Mouse (Mus musculus): Measurements from ENCODE around the gene Sept1.

Gene Sept1

DNA sequence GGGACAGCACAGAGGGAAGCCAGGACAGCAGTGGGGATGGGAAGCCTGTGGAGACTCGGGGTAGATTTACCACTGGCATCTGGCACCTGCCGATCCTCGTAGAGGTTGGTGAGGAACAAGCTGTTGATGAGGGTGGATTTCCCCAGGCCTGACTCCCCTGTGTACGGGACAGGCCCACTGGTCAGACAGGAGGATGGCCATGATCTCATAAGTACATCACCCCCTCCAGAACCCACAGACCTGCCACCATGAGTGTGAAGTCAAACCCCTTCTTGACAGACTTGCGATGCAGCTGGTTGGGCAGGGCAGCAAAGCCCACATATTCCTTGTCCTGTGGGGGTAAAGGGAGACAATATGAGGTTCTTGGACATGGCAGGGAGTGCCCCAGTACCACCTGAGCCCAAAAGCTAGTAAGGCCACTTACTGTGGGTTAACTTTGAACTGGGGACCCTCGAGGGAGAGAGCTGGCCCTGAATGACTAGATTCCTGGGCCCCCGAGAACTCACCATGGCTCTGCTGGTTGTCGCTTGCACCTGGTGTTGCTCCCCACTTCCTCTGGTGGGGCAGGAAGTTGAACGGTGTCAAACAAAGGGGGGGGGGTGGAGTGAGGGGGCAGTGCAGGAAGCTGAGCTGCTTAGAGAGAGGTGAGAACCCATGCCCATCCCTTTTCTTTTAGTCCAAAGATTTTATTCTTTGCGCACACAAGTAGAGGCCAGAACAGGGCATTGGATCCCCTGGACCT is 14.9 kb downstream of the Sept1 start:
- peak; percentile 77 for DNase-seq

DNA sequence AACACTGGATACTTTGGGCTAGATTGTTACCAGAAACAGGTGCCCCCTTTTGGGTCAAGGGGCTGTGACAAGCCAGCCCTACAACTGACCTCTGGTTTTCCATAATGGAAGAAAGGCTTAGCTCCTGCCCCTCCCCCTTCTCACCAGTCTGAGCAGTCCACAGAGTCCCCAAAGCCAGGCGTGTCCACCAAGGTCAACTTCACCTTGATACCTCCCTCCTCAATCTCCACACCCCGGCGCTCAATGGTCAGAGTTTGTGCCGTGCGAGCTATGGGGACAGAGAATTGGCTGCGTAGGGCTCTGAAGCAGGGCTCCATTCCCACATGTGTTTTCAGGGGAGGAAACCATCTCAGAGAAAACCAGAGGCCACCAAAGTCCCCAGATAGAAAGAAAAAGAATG is 15.5 kb downstream of the Sept1 start:
- peak; percentile 81 for DNase-seq

DNA sequence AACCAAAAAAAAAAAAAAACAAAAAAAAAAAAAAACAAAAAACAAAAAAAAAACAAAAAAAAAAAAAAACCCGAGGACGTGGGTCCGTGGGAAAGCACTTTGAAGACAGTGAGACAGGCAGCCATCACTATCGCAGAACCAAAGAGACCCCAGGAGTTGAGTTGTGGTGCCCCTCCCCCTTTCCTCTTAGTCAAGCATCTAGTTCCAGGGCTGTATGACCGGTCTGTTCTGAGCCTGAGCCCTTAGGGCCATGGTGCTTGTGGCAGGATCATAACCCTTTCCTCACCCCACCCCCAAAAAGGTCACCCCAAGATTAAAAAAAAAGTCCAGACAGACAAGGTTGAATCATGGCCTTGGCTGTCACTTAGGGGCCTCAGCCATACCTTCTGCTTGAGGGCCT is 16.6 kb downstream of the Sept1 start:
- DNase-seq: no peak

DNA sequence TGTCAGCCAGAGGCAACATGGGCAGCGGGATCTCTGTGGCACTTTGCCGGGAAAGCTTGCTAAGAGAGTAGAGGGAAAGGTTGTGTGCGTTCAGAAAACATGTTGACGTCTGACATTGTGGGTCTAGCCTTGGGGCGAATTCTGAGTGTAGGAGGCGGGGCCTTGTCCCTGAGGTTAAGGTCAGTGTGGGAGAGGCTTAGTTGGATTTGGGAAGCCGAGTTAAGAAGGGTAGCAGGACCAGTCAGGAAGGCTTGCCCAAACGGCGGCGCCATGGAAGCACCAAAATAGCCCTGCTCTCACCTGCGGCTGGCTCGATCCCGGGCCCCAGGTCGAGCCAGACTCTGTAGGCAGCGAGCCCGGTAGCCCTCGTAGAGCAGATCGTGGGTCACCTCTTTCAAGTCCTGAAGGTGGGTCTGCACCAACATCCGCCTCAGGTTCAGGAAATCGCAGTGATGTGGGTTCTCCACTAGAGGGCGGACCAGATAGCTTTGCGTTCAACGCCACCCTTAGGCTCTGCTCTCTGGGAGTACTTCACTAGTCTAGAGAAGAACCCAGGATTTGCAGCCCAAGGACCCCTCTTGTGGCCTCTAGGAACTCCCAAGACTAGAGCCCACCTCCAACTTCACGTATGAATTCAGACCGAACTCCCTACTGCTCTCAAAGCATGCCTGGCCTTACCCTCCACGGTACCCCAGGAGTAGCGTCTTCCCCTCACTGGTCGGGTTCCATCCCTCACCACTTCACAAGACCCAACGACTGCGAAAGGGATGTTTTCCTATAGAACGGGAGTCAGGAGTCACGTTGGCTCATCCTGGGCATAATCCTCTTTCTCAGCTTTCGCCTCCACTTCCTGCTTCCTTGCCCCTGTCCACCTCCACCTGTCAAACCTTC is 17.7 kb downstream of the Sept1 start:
- DNase-seq: peak; percentile 96

DNA sequence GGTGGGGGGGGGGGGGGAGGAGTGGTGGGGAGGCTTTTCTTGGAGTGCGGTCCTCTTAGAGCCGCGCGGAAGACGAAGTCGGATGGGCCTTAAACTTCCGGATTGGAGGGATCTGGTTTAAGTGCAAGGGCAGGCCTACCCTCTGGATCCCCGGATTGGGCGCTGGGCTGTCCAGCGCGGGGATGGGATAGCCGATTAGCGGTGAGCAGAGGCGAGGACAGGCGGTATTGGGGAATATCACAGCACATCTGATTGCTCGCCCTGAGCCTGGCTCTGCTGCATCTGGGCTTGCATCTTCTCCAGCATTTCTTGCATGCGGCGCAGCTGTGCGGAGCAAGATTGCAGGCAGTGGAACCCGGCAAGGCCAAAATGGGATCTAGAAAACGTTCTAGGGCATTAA is 18.4 kb downstream of the Sept1 start:
- DNase-seq: peak; percentile 94

DNA sequence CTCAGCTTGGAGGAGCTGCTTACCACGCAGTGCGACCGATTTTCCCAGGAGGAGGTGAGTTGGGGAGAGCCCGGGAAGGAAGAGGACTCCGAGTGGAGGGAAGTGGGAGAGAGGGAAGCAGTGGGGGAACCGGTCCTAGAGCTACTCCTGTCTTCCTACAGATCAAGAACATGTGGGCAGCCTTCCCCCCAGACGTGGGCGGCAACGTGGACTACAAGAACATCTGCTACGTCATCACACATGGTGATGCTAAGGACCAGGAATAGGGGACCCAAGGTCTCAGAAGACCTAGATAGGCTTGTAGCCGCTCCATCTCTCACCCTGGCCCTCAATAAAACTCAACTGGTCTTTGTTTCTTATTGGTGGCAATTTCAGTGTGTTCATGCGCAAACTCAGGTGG is 19.0 kb downstream of the Sept1 start:
- no peak for DNase-seq

DNA sequence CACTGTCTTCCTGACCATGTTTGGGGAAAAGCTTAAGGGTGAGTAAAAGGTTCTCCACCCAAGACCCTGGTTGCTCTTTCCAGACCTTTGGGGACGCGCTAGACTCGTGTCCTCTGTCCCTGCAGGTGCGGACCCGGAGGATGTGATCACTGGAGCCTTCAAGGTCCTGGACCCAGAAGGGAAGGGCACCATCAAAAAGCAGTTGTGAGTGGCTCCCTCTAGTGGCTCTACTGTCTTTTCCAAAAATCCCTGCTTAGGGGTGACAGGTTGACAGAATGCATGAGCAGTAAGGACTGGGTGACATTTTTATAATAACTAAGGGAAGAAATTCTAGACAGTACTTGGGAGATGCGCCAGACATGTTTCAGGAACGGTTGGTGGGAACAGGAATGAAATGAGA is 19.4 kb downstream of the Sept1 start:
- no peak for DNase-seq

DNA sequence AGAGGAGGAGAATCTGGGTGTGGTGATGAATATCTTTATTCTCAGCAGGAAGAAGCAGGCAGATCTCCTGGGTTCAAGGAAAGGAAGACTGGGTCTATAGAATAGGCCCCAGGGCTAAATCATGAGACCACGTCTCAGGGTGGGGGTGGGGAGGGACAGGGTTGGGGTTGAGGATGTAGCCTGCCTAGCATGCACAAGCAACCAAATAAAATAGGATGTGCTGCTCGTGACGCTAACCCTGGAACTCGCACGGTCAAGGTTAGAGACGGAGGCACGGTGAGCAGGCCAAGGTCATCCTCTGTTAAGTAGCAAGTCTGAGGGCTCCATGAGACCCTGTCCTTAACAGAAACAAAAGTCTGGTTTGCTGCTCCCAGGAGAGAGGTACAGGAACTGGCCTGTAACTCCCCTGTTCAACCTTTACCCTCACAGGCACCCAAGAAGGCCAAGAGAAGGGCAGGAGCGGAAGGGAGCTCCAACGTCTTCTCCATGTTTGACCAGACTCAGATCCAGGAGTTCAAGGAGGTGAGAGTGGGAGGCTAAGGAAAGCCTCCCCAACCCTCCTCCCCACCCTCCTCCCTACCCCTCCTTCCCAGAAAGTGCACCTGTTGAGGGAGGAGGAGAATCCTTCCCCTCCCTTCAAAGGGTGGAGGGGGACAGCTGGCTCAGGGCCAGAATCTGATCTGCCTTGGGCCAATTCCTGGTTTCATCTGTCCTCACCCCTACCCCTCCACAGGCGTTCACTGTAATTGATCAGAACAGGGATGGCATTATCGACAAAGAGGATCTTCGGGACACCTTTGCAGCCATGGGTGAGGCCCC is 20.3 kb downstream of the Sept1 start:
- peak; percentile 89 for DNase-seq

DNA sequence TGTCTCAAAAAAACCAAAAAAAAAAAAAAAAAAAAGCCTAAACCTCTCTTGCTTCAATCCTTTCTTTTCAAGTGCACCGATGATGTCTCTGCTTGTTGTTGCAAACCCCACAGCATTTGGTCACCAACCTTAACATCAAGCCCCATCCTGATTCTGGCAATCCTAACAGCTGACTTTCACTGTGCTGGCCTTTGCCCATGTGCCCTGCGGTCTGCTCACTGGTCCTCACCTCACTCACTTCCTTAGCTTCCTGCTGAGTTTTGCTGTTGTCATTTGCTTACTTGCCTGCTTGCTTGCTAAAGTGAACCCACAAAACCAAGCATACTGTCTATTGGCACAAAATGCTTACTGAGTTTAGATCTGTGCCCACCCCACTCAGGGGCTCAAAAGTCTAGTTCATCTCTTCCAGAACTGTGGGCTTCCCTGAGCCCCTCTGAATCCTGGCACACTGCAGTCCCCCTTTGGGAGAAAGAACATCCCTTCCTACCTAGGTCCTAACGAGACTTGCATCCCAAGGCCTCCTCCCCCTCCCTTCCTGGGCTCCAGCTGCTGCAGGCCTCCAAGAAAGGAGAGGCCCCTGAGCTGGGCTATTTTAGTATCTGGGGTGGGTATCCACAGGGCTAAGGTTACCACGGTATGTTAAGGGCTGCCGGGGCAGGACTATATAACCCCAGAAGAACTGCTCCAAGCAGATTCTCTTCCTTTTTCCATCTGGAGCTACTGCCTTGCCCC is 21.8 kb downstream of the Sept1 start:
- DNase-seq: peak; percentile 84

DNA sequence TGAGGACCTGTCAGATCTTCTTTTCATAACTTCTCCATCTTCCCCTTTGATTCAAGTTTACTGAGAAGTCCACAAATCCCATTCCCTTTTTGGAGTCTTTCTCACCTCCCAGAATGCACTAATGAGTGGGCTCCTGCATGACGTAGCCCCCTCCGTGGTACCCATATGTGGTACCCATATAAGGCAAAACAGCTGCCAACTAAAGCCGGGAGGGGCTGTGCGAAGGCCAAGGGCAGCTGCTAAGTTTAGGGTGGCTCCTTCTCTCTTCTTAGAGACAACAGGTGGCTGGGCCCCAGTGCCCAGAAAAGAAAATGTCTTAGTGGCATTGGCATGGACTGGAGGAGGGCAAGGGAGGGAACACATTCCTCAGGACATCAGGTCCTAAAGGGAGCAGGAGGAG is 22.7 kb downstream of the Sept1 start:
- DNase-seq: peak; percentile 91

DNA sequence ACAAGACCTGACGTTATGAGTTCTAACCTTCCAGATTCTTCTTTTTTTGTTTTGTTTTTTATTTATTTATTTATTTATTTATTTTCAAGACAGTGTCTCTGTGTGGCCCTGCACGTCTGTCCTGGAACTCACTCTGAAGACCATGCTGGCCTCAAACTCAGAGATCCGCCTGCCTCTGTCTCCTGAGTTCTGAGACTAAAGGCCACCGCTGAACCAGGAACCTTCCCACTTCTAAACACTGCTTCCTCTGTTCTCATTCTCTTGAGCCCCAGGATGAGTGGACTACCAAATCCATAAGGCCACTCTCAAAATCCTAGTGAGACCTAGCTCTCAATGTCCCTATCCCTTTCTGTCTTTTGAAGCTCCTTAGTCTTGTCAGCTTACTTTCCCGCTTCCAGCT is 23.1 kb downstream of the Sept1 start:
- DNase-seq: peak; percentile 89

DNA sequence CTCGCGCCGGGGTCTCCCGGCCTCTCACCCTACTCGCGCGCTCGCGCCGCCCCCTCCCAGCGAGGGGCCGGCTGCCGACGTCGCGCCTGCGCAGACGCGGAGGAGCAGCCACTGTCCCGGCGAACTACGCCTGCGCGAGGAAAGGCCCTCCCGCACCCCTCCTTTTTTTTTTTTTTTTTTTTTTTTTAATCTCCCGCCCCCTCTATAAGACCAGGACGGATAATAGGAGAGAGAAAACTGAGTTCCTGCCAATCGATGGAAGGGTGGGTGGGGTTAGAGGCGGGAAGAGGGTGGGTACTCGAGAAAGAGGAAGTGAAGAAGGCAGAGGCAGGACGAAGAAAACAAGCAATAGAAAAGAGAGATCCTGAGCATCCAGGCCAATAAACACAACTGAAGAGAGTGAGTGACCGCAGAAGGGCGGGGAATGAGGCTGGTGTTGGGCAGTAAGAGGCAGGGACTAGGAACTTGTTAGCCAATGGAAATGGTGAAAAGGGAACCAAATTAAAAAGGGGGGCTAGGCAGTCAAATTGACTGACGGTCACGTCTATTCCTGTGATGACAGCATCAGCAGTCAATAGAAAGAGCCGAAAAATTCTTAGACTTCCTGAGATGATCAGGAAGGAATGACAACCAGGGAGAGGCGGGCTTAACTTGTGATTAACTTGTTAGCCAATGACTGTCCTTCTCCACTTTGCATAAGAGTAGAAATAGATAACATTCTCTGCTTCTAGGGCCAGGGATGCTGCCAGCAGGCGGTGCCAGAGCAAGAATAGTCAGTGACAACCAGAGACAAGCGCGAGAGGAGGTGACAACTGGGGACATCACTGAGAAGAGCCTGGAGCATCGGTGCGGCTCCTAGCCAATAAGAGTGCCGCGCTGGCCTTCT is 24.1 kb downstream of the Sept1 start, which contains the start of gene Mylpf:
TSS of gene Mylpf (plus strand) at position 338 of the 886 bp plus-strand sequence.
- peak; percentile 100 for DNase-seq

DNA sequence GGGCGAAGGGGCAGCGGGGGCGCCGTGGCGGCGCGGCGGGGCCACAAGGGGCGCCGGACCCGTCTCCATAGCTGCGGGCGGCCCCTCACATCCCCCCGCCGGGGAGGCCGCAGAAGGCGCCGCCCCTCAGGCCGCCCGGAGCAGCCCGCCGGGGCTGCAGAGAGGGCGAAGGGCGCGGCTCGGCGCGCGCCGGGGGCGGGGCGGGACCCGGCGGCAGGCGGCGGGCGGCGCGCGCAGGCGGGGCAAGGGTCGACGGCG is 24.7 kb downstream of the Sept1 start, which contains the start of gene Tbc1d10b:
TSS of gene Tbc1d10b (minus strand) at position 174 of the 258 bp plus-strand sequence.
- DNase-seq: no peak

DNA sequence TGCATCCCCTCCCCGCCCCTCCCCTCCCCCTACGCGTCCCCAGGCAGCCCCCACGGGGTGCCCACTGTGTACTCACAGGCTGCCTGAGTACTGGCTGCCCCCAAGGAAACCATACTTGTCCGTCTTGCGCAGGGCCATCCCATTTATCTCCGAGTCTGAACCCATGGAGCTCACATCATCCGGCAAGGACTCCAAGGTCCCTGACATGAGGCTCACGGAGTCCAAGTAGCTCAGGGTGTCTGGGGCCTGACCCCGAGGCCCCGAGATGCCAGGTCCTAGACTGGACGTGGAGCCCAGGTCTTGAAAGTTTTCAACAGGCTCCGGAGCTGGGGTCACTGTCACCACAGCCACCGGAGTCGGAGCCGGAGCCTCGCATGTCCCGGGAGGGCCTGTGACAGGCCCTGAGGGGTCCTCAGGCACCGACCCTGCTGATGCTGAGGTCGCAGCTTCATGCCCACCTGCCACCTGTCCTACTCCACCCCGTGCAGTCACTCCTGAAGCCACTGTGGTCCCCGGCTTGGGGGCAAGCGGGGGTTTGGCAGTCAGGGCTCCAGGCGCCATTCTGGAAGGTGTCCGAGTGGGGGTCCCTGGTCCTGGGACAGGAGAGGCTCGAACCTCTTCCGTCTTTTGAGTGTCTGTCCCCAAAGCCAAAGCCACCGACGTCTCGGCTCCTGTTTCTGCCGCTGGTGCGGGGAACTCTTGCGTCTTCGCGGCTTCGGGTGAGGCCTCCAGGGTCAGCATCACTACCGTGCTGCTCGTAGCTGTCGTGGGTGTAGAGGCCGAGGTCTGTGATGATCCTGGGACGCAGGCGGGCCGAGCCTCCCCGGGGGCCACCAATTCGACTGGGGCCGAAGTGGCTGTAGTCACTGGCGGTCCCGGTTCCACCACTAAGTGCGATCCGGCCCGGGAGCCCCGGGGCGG is 25.3 kb downstream of the Sept1 start:
- peak; percentile 96 for DNase-seq

DNA sequence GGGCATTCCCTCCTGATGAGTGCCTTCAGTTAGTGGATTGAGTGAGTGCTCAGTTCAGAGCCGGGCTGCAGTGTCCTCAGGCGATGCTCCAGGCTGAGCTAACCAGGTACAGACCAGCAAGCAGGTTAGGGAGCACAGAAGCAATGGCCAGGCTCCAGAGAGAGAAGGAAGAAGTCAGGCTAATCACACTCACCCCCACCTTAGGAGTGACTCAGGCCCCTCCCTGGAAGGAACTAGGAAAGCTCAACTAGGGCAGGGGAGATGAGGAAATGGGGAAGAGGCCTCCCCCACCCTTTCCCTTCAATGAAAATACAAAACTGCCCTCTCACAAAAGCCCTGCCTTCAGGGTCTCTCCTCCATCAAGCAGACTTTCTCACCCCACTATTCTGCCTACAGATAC is 26.3 kb downstream of the Sept1 start:
- peak; percentile 93 for DNase-seq

DNA sequence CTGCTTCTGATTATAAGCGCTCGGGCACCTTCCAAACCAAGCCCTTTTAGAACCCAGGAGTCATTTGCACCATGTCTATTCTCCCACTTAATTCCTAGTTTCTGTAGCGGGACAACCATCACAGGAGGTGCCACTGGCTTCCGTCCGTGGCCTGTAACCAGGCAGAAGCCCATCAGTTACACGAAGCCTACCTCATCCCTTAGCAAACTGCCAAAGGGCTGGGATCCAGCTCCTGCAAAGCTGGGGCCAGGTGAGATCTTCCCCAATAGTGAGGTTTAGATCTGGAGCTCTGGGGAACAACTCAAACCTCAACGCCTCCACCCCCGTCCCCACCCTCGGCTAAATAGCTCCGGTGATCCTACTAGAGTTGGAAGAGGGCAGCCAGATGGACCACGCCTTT is 36.4 kb downstream of the Sept1 start:
- no peak for DNase-seq

DNA sequence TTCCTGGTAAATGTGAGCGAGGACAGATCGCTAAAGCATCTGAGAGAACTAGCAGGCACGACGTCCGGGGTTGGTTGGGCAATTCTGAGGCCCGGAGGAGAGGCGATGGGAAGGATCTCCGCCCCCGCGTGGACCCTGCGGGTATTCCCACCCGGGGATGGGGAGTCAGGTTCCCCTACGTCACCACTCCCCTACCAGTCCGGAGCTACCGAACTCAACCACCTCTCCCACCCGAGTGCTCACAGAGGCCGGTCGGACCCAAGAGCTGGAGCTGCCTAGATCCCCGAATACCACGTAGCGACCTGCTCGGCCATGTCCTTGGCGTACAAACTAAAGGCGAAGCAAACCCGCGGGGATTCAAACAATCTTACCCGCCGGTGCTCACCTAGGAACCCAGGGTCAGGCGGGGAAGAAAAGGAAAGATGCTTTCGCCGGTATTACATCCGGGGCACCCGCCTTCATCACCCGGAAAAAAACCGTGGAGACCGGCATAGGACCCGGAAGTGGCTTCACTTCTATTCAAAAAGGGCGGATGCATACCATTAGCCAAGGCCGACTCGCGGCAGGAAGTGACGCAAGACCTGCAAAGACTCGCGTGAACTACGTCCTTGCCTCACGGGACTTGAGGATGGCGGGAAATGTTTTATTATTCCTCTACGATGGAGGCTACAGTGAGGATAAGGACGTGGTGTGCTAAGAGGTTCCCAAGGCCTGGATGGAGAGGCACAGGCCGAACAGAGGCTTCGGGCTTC is 37.2 kb downstream of the Sept1 start, which contains the start of gene Cd2bp2:
TSS of gene Cd2bp2 (minus strand) at position 507 of the 752 bp plus-strand sequence.
- peak; percentile 99 for DNase-seq

DNA sequence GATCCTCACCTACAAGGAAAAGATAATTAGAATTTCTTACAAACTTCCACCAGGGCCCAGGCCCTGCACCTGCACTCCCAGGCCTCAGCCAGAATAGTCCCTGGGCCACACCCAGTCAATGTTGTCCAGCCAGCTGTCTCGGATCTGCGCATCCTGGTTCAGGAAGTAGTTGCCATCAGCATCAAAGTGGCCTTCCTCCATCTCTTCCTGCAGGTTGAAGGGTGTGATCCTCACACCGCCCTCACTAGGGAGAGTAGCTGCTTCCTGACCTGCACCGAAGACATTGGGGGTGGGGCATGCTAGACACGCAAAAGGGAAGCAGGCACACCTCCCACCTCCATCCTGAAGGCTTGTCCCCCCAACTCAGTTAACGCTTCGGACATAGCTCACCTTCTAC is 38.3 kb downstream of the Sept1 start:
- no peak for DNase-seq

DNA sequence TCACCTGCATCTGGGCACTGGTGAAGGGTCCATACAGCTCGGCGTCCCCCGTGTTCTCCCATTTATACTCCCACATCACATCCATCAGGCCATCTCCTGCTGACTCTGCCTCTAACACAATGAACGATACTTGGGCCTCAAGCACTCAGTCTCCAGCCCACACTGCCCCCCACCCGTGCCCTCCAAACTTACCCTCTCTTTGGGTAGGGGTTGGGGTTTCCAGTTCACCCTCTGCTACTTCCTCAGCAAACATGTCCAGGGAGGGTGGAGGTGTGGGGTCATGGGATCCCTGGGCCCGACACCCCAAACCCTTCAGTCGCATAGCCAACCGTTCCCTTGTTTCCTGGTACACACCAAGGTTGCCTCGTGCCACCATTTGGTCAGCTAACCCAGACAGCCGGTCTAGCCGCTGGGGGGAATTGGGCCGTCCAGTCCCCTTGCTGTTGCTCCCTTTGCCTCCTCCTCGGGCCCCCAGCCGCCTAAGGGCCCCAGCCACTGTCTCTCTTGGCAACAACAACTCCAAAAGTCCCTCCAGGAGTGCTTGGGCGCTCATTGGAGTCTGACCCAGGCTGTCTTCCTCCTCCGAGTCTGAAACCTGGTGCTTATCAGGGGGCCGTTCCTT is 38.8 kb downstream of the Sept1 start:
- peak; percentile 91 for DNase-seq

Measured in heart, adult 11 months (tissue).